Mouse (Mus musculus): ENCODE results near the gene Krtap27-1. TPM values are rescaled to one million over a fixed set of nuclear protein-coding genes. Genes with fewer than 3 reads are reported as not detected.

The Krtap27-1 gene
- polyA plus RNA-seq, 1 experiment = not detected

DNA sequence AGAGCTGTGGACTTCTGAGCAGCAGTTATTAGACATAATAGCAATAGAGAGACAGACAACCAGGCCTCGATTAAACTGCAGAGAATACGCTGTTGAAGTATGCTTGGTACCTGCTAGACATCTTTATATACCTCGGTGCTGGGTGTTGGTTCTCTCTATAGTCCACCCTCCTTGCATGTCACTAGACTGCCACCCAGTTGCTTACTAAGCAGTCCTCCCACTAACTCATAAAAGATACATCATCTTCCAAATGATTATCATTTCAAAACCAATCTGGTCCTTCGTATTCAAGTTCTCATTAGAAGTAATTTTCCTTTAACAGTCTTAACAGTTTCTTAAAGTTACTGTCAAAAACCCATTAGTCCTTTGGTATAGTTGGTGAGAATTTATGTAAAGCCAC lies 43.9 kb downstream of the Krtap27-1 start, which contains the start of gene 2310079G19Rik:
TSS of gene 2310079G19Rik (minus strand) at position 101 of the 400 bp plus-strand sequence.
- Histone ChIP-seq H3K4me1 (replicated peaks; ENCODE audit: control insufficient read depth, insufficient read depth, low read length) (no peaks in the 10 kb centered on the region), H3K36me3 (ENCODE audit: control insufficient read depth, insufficient read depth, low read length) (no peaks in the 10 kb centered on the region), H3K27ac (ENCODE audit: control insufficient read depth, insufficient read depth, low read length) (no peak within 1 kb of the TSS), H3K27me3 (ENCODE audit: control insufficient read depth, insufficient read depth, low read length) (no peaks in the 10 kb centered on the region), H3K4me3 (ENCODE audit: control insufficient read depth, insufficient read depth, low read length) (no peak within 1 kb of the TSS)
- over 99% methylated on average over 4 of the region's 4 CpGs for WGBS
- no peak for TF ChIP-seq POLR2A (IDR thresholded peaks at IDR 0.05; ENCODE audit: control insufficient read depth, extremely low read depth, insufficient read depth, low read length, poor library complexity)
- TF ChIP-seq CTCF (IDR thresholded peaks at IDR 0.05; ENCODE audit: borderline replicate concordance, control insufficient read depth, extremely low read depth, insufficient read depth, low read length, poor library complexity) = no peak
- DNase-seq = no peak

Other genes with a start within 250 kb of the Krtap27-1 start
- not detected in 2 replicates for gene Cldn17, start 164.7 kb downstream of the Krtap27-1 start, polyA plus RNA-seq (2012; rRNA removed)
- 0.19 TPM in 1 of 2 replicates, not detected in the other for gene Cldn8, start 108.5 kb downstream of the Krtap27-1 start, polyA plus RNA-seq (2012; rRNA removed)
- not detected in 2 replicates for gene Krtap24-1, start 59.4 kb downstream of the Krtap27-1 start, polyA plus RNA-seq (2012; rRNA removed)
- gene 2310079G19Rik, start 44.0 kb downstream of the Krtap27-1 start, polyA plus RNA-seq (2012; rRNA removed) = 0.31 TPM in 1 of 2 replicates, not detected in the other
- not detected in 2 replicates for gene Krtap26-1, start 23.9 kb downstream of the Krtap27-1 start, polyA plus RNA-seq (2012; rRNA removed)
- not detected in 2 replicates for gene 2310061N02Rik, start 36.3 kb upstream of the Krtap27-1 start, polyA plus RNA-seq (2012; rRNA removed)
- gene Krtap13-1, start 57.2 kb upstream of the Krtap27-1 start, polyA plus RNA-seq (2012; rRNA removed) = not detected in 2 replicates
- gene Krtap13, start 80.0 kb upstream of the Krtap27-1 start, polyA plus RNA-seq (2012; rRNA removed) = not detected in 2 replicates
- gene 2310034C09Rik, start 87.2 kb upstream of the Krtap27-1 start, polyA plus RNA-seq (2012; rRNA removed) = not detected in 2 replicates
- gene 2310057N15Rik, start 102.5 kb upstream of the Krtap27-1 start, polyA plus RNA-seq (2012; rRNA removed) = not detected in 2 replicates
- gene Gm5965, start 106.2 kb upstream of the Krtap27-1 start, polyA plus RNA-seq (2012; rRNA removed) = not detected in 2 replicates
- not detected in 2 replicates for gene Gm20741, start 140.5 kb upstream of the Krtap27-1 start, polyA plus RNA-seq (2012; rRNA removed)
- not detected in 2 replicates for gene Krtap15, start 148.5 kb upstream of the Krtap27-1 start, polyA plus RNA-seq (2012; rRNA removed)
- gene Krtap14, start 154.5 kb upstream of the Krtap27-1 start, polyA plus RNA-seq (2012; rRNA removed) = not detected in 2 replicates
- not detected in 2 replicates for gene Krtap19-1, start 197.7 kb upstream of the Krtap27-1 start, polyA plus RNA-seq (2012; rRNA removed)
- not detected in 2 replicates for gene Krtap19-2, start 202.6 kb upstream of the Krtap27-1 start, polyA plus RNA-seq (2012; rRNA removed)
- not detected in 2 replicates for gene Krtap19-3, start 206.4 kb upstream of the Krtap27-1 start, polyA plus RNA-seq (2012; rRNA removed)
- gene Krtap19-4, start 213.4 kb upstream of the Krtap27-1 start, polyA plus RNA-seq (2012; rRNA removed) = not detected in 2 replicates
- not detected in 2 replicates for gene Krtap19-5, start 224.8 kb upstream of the Krtap27-1 start, polyA plus RNA-seq (2012; rRNA removed)